Mouse (Mus musculus) left cerebral cortex, adult 2 months (tissue): ENCODE results near the gene Olfr554. TPM values are rescaled to one million over a fixed set of nuclear protein-coding genes. Genes with fewer than 3 reads are reported as not detected.

Source experiments
- DNase-seq, 2 experiments: peaks; one replicate each; pipeline ENCODE4 v3.0.0; 2021 to 2022; ENCODE audit warnings: low spot score in 2 of 2, mixed read lengths in 1 of 2; ENCODE audit errors: extremely low spot score in 1 of 2
- H3K27ac ChIP-seq: fragments of 200-600 bp; 2 replicates; pipeline ENCODE4 v1.8.1; 2022
- H3K4me3 ChIP-seq: fragments of 200-600 bp; 2 replicates; pipeline ENCODE4 v1.8.1; 2022
- CTCF ChIP-seq: fragments of 200-600 bp; IDR thresholded peaks from 2 replicates; pipeline ENCODE4 v1.8.1; 2022; ENCODE audit warnings: antibody characterized with exemption, mild to moderate bottlenecking, moderate library complexity
- intact Hi-C: fragments of 180-260 bp; cut with DNase I; formaldehyde crosslinking; loops from one replicate; pipeline ENCODE4 v1.15.1; 2025
- total RNA-seq, 2 experiments: library from RNA; stranded (reverse); gene quantifications; 2 replicates each; pipeline ENCODE4 v1.2.3; 2021

Olfr554 gene
- total RNA-seq, 2 experiments from 2014 or later, result not detected

- peak; percentile 89 for DNase-seq
- Histone ChIP-seq H3K4me3 (peak within 1 kb of the TSS; percentile 92), H3K27ac (peak within 1 kb of the TSS; percentile 87)
- TF ChIP-seq CTCF, result no peak
- intact Hi-C loops, result no loop called here
Observed at GRCm38 (mm10) chr7:102686944-102687501, 48.8 kb downstream of the Olfr554 start, which contains the start of gene Trim68. TSS of gene Trim68 (minus strand) at chr7:102687327.

Other genes with a start within 250 kb of the Olfr554 start
- gene Rrm1, start 196.7 kb upstream of the Olfr554 start, total RNA-seq, result 10 to 100 TPM; 10.4 to 12.3 TPM
- gene Olfr543, start 156.8 kb upstream of the Olfr554 start, total RNA-seq, result not detected
- gene Olfr544, start 150.1 kb upstream of the Olfr554 start, total RNA-seq, result not detected
- not detected for gene Olfr545, start 138.9 kb upstream of the Olfr554 start, total RNA-seq
- not detected for gene Olfr547, start 103.7 kb upstream of the Olfr554 start, total RNA-seq
- gene Olfr548-ps1, start 97.5 kb upstream of the Olfr554 start, total RNA-seq, result not detected
- gene Olfr549, start 88.6 kb upstream of the Olfr554 start, total RNA-seq, result not detected
- 1 to 10 TPM; 2.7 to 4.0 TPM for gene Trim21, start 72.9 kb upstream of the Olfr554 start, total RNA-seq
- gene Olfr550, start 67.0 kb upstream of the Olfr554 start, total RNA-seq, result under 1 TPM; 0.25 to 0.42 TPM
- not detected for gene Olfr551, start 46.5 kb upstream of the Olfr554 start, total RNA-seq
- gene Olfr552, start 40.7 kb upstream of the Olfr554 start, total RNA-seq, result under 1 TPM in 1 of 2 experiments, not detected in 1; 0.07 TPM
- gene Olfr553, start 20.2 kb upstream of the Olfr554 start, total RNA-seq, result not detected
- not detected for gene Olfr555, start 20.4 kb downstream of the Olfr554 start, total RNA-seq
- gene Olfr556, start 26.5 kb downstream of the Olfr554 start, total RNA-seq, result not detected
- gene Trim68, start 48.9 kb downstream of the Olfr554 start, total RNA-seq, result 1 to 10 TPM; 4.9 to 6.2 TPM
- under 1 TPM in 1 of 2 experiments, not detected in 1; 0.21 TPM for gene Olfr557, start 57.5 kb downstream of the Olfr554 start, total RNA-seq
- under 1 TPM; 0.21 to 0.25 TPM for gene Olfr558, start 63.8 kb downstream of the Olfr554 start, total RNA-seq
- not detected for gene Olfr33, start 80.6 kb downstream of the Olfr554 start, total RNA-seq
- gene Olfr559, start 89.1 kb downstream of the Olfr554 start, total RNA-seq, result not detected
- gene Olfr560, start 120.9 kb downstream of the Olfr554 start, total RNA-seq, result under 1 TPM in 1 of 2 experiments, not detected in 1; 0.16 TPM
- gene Olfr78, start 121.0 kb downstream of the Olfr554 start, total RNA-seq, result 1 to 10 TPM in 1 of 2 experiments, under 1 TPM in 1; 0.88 to 1.0 TPM
- not detected for gene Olfr561, start 132.8 kb downstream of the Olfr554 start, total RNA-seq
- not detected for gene Olfr564, start 165.0 kb downstream of the Olfr554 start, total RNA-seq
- gene Olfr566, start 220.3 kb downstream of the Olfr554 start, total RNA-seq, result not detected
- not detected for gene Olfr568, start 238.7 kb downstream of the Olfr554 start, total RNA-seq